Mouse (Mus musculus): ENCODE measurements around the gene Ptpn11. TPM values are rescaled to one million over a fixed set of nuclear protein-coding genes. Genes with fewer than 3 reads are reported as not detected.
A peak's percentile ranks its signal among the peaks of the same experiment; 100 is the strongest.

Ptpn11 gene
- polyA plus RNA-seq, 1 experiment from 2014 or later: 20.0 TPM

DNA sequence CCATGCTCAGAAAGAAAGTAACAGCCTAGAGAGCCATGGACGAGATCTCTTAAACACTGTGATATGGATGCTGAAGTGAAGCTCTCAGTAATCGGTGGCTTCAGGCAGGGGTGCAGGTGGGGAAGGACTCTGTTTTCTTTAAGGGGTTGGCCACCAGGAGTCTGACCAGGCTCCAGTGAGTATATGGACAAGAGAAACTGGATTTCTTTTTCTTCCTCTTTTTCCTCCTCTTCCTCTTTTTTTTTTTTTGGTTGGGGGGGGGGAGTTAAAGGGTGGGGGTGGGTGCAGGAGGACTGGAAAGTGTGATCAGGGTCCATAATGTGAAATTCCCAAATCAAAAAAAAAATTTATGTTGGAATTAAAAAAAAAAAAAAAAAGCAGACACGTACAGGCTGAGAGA is 68.6 kb downstream of the Ptpn11 start:
- no peaks in the 10 kb centered on the region for H3K36me3 ChIP-seq
- no peak overlapping the region for H3K27ac ChIP-seq
- peaks cover 4% of the 10 kb centered on the region for H3K4me1 ChIP-seq (replicated peaks)
- no peak overlapping the region for H3K4me3 ChIP-seq
- no peak for ATAC-seq (replicated peaks; ENCODE audit: insufficient number of reproducible peaks, insufficient read depth, low FRiP score, low read depth)
- no peaks in the 10 kb centered on the region for H3K27me3 ChIP-seq
- WGBS: 69% methylated on average over 3 of the region's 3 CpGs
- H3K9ac ChIP-seq: no peak overlapping the region
- H3K4me2 ChIP-seq: no peak overlapping the region
- H3K9me3 ChIP-seq (replicated peaks): no peaks in the 10 kb centered on the region

DNA sequence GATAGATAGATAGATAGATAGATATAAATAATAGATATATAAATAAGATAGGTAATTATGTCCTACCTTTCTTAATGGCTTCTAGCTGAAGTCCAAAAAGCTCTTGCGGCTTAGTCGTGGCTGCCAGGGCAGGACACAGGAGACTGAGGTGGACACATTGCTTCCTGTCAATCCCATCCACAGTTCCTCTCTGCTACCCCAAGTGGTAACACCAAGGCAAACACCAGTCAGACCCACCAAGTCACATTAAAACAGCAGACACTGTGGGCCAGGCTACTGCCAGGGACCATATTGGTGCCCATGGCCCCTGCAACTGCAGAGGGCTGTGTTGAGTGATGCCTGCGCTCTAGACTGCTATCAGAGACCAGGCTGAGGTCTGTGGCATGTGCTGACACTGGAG is 69.2 kb downstream of the Ptpn11 start:
- no peak for ATAC-seq (replicated peaks; ENCODE audit: insufficient number of reproducible peaks, insufficient read depth, low FRiP score, low read depth)
- H3K9ac ChIP-seq: no peak overlapping the region
- H3K4me1 ChIP-seq (replicated peaks): peaks cover 4% of the 10 kb centered on the region
- WGBS: 83% methylated on average over 3 of the region's 3 CpGs
- no peak overlapping the region for H3K4me2 ChIP-seq
- H3K4me3 ChIP-seq: no peak overlapping the region
- H3K36me3 ChIP-seq: no peaks in the 10 kb centered on the region
- H3K27me3 ChIP-seq: no peaks in the 10 kb centered on the region
- no peak overlapping the region for H3K27ac ChIP-seq
- H3K9me3 ChIP-seq (replicated peaks): no peaks in the 10 kb centered on the region

DNA sequence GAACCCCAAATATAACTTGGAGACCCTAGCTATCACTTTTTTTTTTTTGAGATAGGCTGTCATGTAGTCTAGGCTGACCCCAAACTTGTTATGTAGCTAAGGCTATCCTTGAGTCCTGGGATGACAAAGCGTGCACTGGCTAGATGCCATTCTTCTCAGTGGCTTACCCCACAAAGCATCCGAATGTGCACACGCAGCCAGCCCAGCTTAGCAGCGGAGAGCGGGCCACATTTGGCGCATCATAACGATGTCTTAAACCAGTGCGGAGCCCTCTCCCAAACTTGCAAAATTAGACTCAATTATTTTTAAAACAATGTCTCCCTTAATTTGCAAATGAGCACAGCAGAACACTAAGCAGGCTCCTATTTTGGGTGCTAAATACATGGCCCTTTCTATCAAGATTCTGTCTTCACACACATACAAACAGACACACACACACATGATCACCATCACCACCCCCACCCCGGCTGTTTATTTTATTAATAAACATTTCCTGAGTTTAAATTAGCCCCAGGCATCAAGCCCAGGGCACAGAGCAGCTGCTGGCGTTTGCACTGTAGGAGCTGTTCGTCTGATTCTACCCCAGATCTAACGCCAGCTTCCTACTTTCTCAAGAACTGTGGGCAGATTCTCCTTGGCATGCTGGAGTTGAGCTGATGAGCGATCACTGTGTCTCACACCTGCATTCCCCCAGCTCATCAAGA is 71.7 kb downstream of the Ptpn11 start:
- WGBS: 78% methylated on average over 13 of the region's 13 CpGs
- Histone ChIP-seq H3K36me3 (no peaks in the 10 kb centered on the region), H3K9me3 (replicated peaks) (no peaks in the 10 kb centered on the region), H3K9ac (no peak overlapping the region), H3K4me2 (no peak overlapping the region), H3K4me1 (replicated peaks) (peaks cover 6% of the 10 kb centered on the region), H3K27me3 (no peaks in the 10 kb centered on the region), H3K4me3 (no peak overlapping the region), H3K27ac (no peak overlapping the region)
- ATAC-seq (replicated peaks; ENCODE audit: insufficient number of reproducible peaks, insufficient read depth, low FRiP score, low read depth): no peak

DNA sequence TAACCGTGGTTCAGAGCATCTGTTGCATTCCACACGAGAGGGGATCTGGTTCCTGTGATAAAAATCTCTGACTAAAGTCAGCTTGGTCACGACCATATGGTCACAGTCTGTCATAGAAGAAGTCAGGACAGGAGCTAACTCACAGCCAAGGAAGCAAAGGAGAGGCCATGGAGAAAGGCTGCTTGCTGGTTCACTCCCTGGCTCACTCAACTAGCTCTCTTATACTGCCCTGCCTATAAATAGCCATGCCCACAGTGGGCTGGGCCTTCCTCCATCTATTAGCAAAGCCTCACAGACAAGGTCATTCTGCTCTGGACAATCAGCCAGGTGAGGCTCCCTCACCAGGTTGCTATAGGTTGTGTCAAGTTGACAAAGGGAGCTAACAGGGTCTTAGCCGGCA is 72.9 kb downstream of the Ptpn11 start:
- Histone ChIP-seq H3K4me3 (no peak overlapping the region), H3K27me3 (no peaks in the 10 kb centered on the region), H3K9ac (no peak overlapping the region), H3K36me3 (no peaks in the 10 kb centered on the region), H3K9me3 (replicated peaks) (no peaks in the 10 kb centered on the region), H3K4me1 (replicated peaks) (peaks cover 12% of the 10 kb centered on the region), H3K4me2 (no peak overlapping the region), H3K27ac (no peak overlapping the region)
- WGBS: 38% methylated on average over 4 of the region's 4 CpGs
- ATAC-seq (replicated peaks; ENCODE audit: insufficient number of reproducible peaks, insufficient read depth, low FRiP score, low read depth): no peak

DNA sequence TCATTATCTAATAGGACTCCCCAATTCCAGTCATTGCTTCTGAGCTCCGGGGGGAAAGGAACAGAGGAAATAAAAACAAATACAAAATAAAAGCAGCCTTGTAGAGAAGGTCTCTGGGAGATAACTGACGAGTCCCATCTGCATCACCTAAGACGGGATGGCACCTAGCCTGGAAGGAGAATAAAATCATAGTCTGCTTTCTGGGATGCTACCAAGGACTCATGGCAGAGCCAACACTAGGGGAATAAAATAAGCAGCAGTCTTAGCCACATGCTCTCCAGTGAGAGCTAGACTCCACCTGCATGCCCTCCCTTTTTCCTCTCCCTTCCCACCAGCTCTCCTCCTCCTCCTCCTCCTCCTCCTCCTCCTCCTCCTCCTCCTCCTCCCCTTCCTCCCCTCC is 74.3 kb downstream of the Ptpn11 start:
- Histone ChIP-seq H3K27ac (no peak overlapping the region), H3K27me3 (no peaks in the 10 kb centered on the region), H3K4me2 (no peak overlapping the region), H3K36me3 (no peaks in the 10 kb centered on the region), H3K9me3 (replicated peaks) (no peaks in the 10 kb centered on the region), H3K4me1 (replicated peaks) (peaks cover 12% of the 10 kb centered on the region), H3K4me3 (no peak overlapping the region), H3K9ac (no peak overlapping the region)
- 63% methylated on average over 3 of the region's 3 CpGs for WGBS
- no peak for ATAC-seq (replicated peaks; ENCODE audit: insufficient number of reproducible peaks, insufficient read depth, low FRiP score, low read depth)

DNA sequence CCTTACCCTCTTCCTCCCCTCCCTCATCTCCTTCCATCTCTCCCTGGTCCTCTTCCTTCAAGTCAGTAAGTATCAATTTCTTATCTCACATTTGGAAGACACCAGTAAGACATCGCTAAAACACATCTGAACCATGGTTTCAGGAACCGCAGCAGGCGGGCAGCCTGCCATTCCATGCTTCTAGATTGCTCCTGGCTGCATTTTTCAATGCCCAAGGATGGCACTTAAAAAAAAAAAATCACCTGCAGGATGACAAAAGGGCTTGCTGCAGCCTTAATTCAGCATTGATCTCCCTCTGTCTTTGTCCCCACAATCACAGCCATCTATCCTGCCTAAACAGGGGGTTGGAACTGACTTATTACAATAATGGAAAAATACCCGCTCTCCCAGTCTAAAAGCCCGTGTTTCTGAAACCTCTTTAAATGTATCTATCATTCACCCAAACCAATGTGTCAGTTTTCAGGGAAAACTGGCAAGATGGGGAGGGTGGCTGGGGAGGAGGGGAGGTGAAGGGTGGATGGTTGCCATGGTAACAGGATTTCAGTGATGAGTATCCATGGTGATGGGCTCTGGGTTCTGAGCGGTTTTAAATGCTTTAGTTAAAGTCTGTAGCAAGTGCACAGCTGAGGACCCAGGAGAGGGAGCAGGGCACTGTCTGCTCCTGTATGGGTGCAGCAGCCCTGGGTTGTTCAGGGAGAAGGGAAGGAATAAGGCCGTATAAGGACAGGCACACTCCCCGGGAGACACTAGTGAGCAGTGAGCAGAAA is 75.6 kb downstream of the Ptpn11 start:
- WGBS: 63% methylated on average over 8 of the region's 8 CpGs
- Histone ChIP-seq H3K27ac (no peak overlapping the region), H3K9me3 (replicated peaks) (no peaks in the 10 kb centered on the region), H3K4me3 (no peak overlapping the region), H3K9ac (no peak overlapping the region), H3K27me3 (no peaks in the 10 kb centered on the region), H3K4me1 (replicated peaks) (peaks cover 12% of the 10 kb centered on the region), H3K4me2 (no peak overlapping the region), H3K36me3 (no peaks in the 10 kb centered on the region)
- 0 out of 2 replicates have a peak, but pooled peaks have one; percentile 2 for ATAC-seq (replicated peaks; ENCODE audit: insufficient number of reproducible peaks, insufficient read depth, low FRiP score, low read depth)

DNA sequence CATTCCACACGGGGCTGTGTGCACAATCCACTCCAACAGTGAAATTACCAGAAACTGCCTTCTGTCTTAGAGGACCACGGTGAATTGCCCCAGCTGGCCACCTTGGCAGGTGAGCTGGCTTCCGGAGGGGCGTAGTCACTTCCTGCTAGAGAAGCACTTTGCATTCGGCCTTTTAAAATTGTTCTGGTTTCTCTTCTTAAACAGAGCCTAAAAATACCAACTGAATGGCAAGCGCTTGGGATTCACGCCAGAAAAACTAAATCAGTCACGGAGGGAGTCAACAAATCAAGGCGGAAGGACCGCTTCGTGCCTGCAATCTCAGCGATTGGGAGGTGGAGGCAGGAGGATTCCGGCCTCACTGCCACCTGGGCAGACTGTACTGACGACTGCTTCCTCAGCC is 77.0 kb downstream of the Ptpn11 start:
- 58% methylated on average over 14 of the region's 14 CpGs for WGBS
- H3K27ac ChIP-seq: no peak overlapping the region
- peak overlapping the region; percentile 21; the same call in 1 of the 2 replicates for H3K4me2 ChIP-seq
- H3K4me1 ChIP-seq (replicated peaks): peaks cover 12% of the 10 kb centered on the region
- no peaks in the 10 kb centered on the region for H3K27me3 ChIP-seq
- H3K36me3 ChIP-seq: no peaks in the 10 kb centered on the region
- ATAC-seq (replicated peaks; ENCODE audit: insufficient number of reproducible peaks, insufficient read depth, low FRiP score, low read depth): no peak
- no peak overlapping the region for H3K9ac ChIP-seq
- no peak overlapping the region for H3K4me3 ChIP-seq
- H3K9me3 ChIP-seq (replicated peaks): no peaks in the 10 kb centered on the region

DNA sequence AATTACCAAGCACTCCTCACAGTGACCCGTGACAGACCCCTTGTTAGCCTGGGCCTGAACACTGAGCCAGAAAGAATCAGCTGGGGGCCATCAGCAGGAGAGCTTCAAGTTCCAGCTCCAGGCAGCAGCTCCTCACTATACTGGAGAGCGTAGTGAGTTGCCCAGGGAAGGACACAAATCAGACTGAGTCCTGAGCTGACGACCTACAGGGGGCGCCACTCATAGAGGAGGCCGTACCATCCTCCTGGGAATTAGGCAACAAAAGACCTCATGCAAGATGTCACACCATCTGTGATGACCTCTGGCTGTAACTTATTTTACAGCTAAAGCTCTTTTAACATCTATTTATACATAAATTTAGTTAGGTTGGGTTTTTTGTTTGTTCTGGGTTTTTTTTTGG is 78.8 kb downstream of the Ptpn11 start:
- H3K4me3 ChIP-seq: no peak overlapping the region

DNA sequence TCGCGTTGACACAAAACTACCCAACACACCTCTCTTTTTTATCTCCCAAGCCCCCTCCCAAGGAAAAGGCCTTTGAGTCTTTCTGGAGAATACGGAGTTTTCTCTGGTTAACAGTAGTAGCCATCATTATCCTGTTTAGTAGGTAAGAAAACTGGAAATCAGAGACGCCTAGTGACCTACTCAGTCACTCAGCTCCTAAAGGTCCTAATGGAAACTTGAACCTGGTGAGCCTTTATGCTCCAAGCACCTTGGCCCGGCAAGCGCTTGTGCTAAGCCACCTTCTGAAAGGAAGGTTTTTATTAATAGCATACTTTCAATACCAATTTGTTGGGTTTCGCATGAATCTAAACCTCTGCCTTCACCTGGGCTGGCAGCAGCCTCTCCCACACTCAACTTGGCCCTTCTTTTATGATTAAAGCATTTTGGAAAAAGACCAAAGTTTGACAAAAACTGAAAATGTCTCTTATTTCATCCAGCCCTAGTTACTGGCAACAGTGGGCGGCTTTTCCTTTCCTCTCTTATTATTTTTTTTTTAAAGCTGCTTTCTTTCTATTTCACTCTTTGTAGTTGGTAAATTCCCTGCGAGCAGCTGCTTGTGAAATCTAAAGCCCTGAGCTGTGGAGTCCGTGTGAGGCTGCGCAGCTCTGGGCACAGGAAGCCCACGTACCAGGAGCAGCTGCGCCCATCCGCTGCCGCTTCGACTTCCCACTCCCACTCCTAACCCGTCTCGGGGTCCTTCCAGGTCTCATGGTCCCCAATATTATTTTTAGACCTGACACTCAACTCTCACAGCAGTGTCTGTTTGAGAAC is 79.9 kb downstream of the Ptpn11 start:
- 88% methylated on average over 18 of the region's 18 CpGs for WGBS
- Histone ChIP-seq H3K9ac (no peak overlapping the region), H3K4me2 (no peak overlapping the region), H3K27ac (no peak overlapping the region), H3K4me3 (no peak overlapping the region), H3K27me3 (no peaks in the 10 kb centered on the region), H3K9me3 (replicated peaks) (no peaks in the 10 kb centered on the region), H3K36me3 (no peaks in the 10 kb centered on the region), H3K4me1 (replicated peaks) (peaks cover 8% of the 10 kb centered on the region)
- no peak for ATAC-seq (replicated peaks; ENCODE audit: insufficient number of reproducible peaks, insufficient read depth, low FRiP score, low read depth)

More for the DNA sequence above, 78.8 kb downstream of the Ptpn11 start:
- Histone ChIP-seq H3K36me3 (no peaks in the 10 kb centered on the region), H3K4me2 (no peak overlapping the region), H3K9me3 (replicated peaks) (no peaks in the 10 kb centered on the region), H3K27ac (no peak overlapping the region), H3K27me3 (no peaks in the 10 kb centered on the region), H3K4me1 (replicated peaks) (peaks cover 8% of the 10 kb centered on the region), H3K9ac (no peak overlapping the region)
- ATAC-seq (replicated peaks; ENCODE audit: insufficient number of reproducible peaks, insufficient read depth, low FRiP score, low read depth): no peak
- WGBS: 67% methylated on average over 5 of the region's 5 CpGs

DNA sequence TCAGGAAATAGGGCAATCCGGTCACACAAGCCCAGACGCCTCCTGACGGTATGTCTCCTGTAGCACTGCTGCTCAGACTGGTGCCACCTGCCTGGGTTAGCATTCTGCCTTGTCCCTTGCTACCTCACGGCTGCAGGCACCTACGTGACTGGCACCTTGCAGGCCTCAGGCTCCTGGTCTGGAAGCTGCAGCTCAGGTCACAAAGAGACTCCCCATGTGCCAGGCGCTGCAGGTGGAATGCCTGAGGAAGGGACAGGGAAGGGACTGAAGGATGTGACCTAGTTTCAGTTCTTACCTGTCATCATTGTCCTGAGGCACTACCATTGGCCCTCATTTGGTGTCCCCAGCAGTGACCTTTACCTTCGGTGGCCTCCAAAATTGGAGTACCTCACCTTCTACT is 82.0 kb downstream of the Ptpn11 start:
- Histone ChIP-seq H3K9ac (no peak overlapping the region), H3K4me3 (no peak overlapping the region), H3K4me1 (replicated peaks) (peaks cover 5% of the 10 kb centered on the region), H3K4me2 (no peak overlapping the region), H3K9me3 (replicated peaks) (no peaks in the 10 kb centered on the region), H3K27ac (no peak overlapping the region), H3K36me3 (no peaks in the 10 kb centered on the region), H3K27me3 (no peaks in the 10 kb centered on the region)
- no peak for ATAC-seq (replicated peaks; ENCODE audit: insufficient number of reproducible peaks, insufficient read depth, low FRiP score, low read depth)
- 74% methylated on average over 7 of the region's 7 CpGs for WGBS

DNA sequence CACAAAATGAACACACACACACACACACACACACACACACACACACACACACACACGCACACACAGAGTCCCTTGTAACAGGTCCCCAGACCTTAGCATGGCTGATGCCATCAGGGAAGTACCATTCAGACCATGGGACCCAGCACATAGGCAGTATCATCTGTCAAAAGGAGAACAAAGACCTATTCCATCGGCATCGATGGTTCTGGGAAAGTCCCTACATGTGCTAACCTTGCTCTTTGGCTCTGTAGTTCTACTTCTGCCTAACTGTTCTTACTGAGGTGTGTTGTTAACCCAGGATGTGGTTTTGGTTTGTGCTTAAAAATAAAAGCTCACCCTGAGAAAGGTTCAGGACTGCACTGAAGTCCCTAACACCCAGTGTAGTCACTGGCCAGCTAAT is 84.3 kb downstream of the Ptpn11 start:
- no peak for ATAC-seq (replicated peaks; ENCODE audit: insufficient number of reproducible peaks, insufficient read depth, low FRiP score, low read depth)
- Histone ChIP-seq H3K27ac (no peak overlapping the region), H3K27me3 (no peaks in the 10 kb centered on the region), H3K9ac (no peak overlapping the region), H3K4me3 (no peak overlapping the region), H3K36me3 (no peaks in the 10 kb centered on the region), H3K4me1 (replicated peaks) (no peaks in the 10 kb centered on the region), H3K4me2 (no peak overlapping the region), H3K9me3 (replicated peaks) (no peaks in the 10 kb centered on the region)
- WGBS: 67% methylated on average over 3 of the region's 3 CpGs
